Mouse (Mus musculus) heart, postnatal 0 days (tissue): Measurements from ENCODE around the gene Plcb4. TPM values are rescaled to one million over a fixed set of nuclear protein-coding genes. Genes with fewer than 3 reads are reported as not detected.

ENCODE experiments used
- ATAC-seq: fragments of 200-750 bp; cut with Nextera tagmentation; 2 replicates; pipeline ENCODE4 v1.8.0; 2017; ENCODE audit warnings: low read depth, moderate number of reproducible peaks, moderate library complexity; ENCODE audit not compliant: insufficient read depth
- DNase-seq: peaks from one replicate; pipeline ENCODE4 v3.0.0-alpha.2; 2016; ENCODE audit warnings: low spot score
- H3K27ac ChIP-seq: fragments of 300-500 bp; sonication (generic); 2 replicates; pipeline ENCODE4 v1.5.1; 2014; ENCODE audit warnings: low read depth, mild to moderate bottlenecking
- H3K27me3 ChIP-seq: fragments of 300-500 bp; sonication (generic); 2 replicates; pipeline ENCODE4 v1.6.1; 2014; ENCODE audit warnings: low read length, mixed read lengths; ENCODE audit not compliant: control insufficient read depth, insufficient read depth
- H3K36me3 ChIP-seq: fragments of 300-500 bp; sonication (generic); replicated peaks from 2 replicates; pipeline ENCODE4 v1.6.1; 2014; ENCODE audit warnings: low read length, mixed read lengths; ENCODE audit not compliant: control insufficient read depth, insufficient read depth
- H3K4me1 ChIP-seq: fragments of 300-500 bp; sonication (generic); 2 replicates; pipeline ENCODE4 v1.6.1; 2014; ENCODE audit warnings: antibody characterized with exemption; ENCODE audit not compliant: control insufficient read depth, insufficient read depth
- H3K4me2 ChIP-seq: fragments of 300-500 bp; sonication (generic); 2 replicates; pipeline ENCODE4 v1.6.1; 2014; ENCODE audit warnings: low read depth, mild to moderate bottlenecking, low read length, moderate library complexity
- H3K4me3 ChIP-seq: fragments of 300-500 bp; sonication (generic); 2 replicates; pipeline ENCODE4 v1.5.1; 2014; ENCODE audit warnings: low read depth, low read length
- H3K9ac ChIP-seq: fragments of 300-500 bp; sonication (generic); replicated peaks from 2 replicates; pipeline ENCODE4 v1.6.1; 2014; ENCODE audit warnings: low read depth, low read length, mixed read lengths
- H3K9me3 ChIP-seq: fragments of 300-500 bp; sonication (generic); replicated peaks from 2 replicates; pipeline ENCODE4 v1.6.1; 2016; ENCODE audit warnings: low read length; ENCODE audit not compliant: control insufficient read depth
- CTCF ChIP-seq: IDR thresholded peaks from 2 replicates; pipeline ENCODE4 v1.5.1; 2016; ENCODE audit warnings: antibody characterized with exemption, control low read depth, low read depth
- EP300 ChIP-seq: IDR thresholded peaks from 2 replicates; pipeline ENCODE4 v1.6.1; 2016; ENCODE audit warnings: antibody characterized with exemption, low read depth
- WGBS: fragments of 180-500 bp; shearing (Covaris S2); extraction: QIAGEN DNeasy Blood & Tissue Kit; methylation state at CpG from one replicate; pipeline ENCODE4 v1.1.7; 2014; 5-methylcytosine and 5-hydroxymethylcytosine counted together
- polyA plus RNA-seq: library from polyadenylated mRNA; unstranded; fragments of >200 nt; fragmentation: Nextera tagmentation; extraction: Ambion mirVana; gene quantifications from 2 replicates; pipeline ENCODE4 v1.2.1, GENCODE M21; 2015
- total RNA-seq: library from RNA; depleted of rRNA; stranded (reverse); fragments of >200 nt; gene quantifications from 2 replicates; pipeline ENCODE4 v1.2.3, GENCODE M21; 2014; ENCODE audit warnings: low replicate concordance

Plcb4 gene
- total and polyA plus RNA-seq, 2 experiments from 2014 or later: 34.7 to 57.0 TPM

DNA sequence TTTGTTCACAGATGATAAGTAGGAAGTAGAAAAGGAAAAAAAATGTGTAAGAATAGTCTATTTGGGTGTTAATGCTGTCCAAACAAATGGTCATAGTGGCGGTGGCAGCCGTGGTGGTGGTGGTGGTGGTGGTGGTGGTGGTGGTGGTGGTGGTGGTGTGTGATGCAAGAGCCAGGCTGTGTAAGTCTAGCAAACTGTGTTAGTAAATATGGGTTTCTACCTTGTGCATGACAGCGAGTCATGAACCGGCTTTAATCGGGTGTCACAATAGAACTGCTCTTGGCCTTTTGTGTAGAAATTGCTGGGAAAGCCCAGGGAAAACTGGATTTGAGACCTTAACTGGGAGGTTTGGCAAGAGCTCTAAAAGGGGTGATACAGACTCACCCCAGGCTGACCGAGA lies 188.9 kb downstream of the Plcb4 start:
- Histone ChIP-seq H3K9ac (no peak overlapping the region), H3K27me3 (no peaks in the 10 kb centered on the region), H3K4me3 (no peak overlapping the region), H3K9me3 (no peaks in the 10 kb centered on the region), H3K36me3 (no peaks in the 10 kb centered on the region), H3K4me2 (no peak overlapping the region), H3K4me1 (peaks cover 37% of the 10 kb centered on the region), H3K27ac (no peak overlapping the region)
- TF ChIP-seq CTCF: no peak
- no peak for TF ChIP-seq EP300
- WGBS: 91% methylated on average over 6 of the region's 6 CpGs
- DNase-seq: no peak
- ATAC-seq: no peak

DNA sequence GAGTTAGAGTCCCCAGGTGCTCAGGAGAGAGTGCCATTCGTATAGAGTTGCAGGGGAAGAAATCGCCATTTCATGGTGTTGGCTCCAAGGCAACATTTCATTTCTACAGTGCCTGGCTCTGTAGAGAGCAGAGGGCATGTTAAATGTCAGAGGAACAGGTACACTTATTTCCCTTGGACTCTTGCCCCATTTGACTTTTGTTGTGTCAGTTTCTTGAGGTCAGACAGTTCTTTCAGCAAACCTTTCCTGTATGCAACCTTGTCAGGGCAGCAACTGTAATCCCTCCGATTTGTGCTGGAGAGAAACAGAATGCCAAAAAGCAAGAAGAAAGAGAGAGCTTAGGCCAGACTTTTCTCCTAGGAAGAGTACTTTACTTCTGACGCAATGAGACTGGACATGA lies 189.4 kb downstream of the Plcb4 start:
- ATAC-seq (no peak), DNase-seq (no peak)
- Histone ChIP-seq H3K27ac (no peak overlapping the region), H3K36me3 (no peaks in the 10 kb centered on the region), H3K9ac (no peak overlapping the region), H3K4me3 (no peak overlapping the region), H3K4me2 (no peak overlapping the region), H3K9me3 (no peaks in the 10 kb centered on the region), H3K27me3 (no peaks in the 10 kb centered on the region), H3K4me1 (peaks cover 37% of the 10 kb centered on the region)
- 71% methylated on average over 4 of the region's 4 CpGs for WGBS
- TF ChIP-seq CTCF (no peak), EP300 (no peak)

DNA sequence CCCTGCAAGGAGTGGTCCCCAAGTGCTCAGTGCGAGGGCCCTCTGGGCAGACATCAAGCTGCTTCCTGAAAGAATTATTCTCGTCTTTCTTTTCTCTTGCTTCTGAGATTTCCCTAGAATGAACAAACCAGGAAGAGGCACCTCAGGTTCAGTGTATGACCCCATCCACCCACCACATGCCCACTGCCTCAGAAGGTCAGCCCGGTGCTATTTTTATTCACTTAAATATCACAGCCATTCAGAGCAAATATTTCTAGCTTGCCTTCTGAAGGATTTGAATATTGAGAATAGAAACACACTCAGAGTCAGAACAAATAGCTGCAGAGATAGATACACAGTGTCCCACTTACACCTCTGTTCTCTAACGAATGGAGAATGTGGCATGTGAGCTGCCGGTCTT lies 193.2 kb downstream of the Plcb4 start:
- H3K27me3 ChIP-seq: no peaks in the 10 kb centered on the region
- H3K36me3 ChIP-seq: no peaks in the 10 kb centered on the region
- no peak overlapping the region for H3K9ac ChIP-seq
- no peaks in the 10 kb centered on the region for H3K9me3 ChIP-seq
- H3K4me2 ChIP-seq: no peak overlapping the region
- WGBS: 40% methylated on average over 5 of the region's 5 CpGs
- no peak for TF ChIP-seq EP300
- no peak for TF ChIP-seq CTCF
- no peak overlapping the region for H3K4me3 ChIP-seq
- DNase-seq (peak; percentile 41), ATAC-seq (peak; percentile 51)
- peaks cover 38% of the 10 kb centered on the region for H3K4me1 ChIP-seq
- H3K27ac ChIP-seq: peak overlapping the region; percentile 80

DNA sequence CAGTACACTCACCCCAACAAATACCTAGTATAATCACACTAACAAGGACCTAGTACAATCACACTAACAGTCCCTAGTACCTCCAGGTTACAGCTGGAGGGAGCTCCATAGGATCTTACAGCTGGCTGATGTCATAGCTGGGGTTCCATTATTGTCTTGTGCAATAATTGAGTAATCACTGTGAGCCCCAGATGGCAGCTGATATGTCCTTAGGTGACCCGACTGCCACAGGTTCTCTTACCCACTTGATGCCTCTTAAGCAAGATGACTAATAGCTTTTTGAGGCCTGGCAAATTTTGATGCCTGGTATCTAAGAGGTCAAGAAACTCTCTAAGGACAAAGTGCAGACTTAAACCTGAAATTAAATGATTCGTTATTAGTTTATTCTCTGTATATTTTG lies 194.3 kb downstream of the Plcb4 start:
- TF ChIP-seq EP300: no peak
- TF ChIP-seq CTCF: no peak
- 67% methylated on average over 2 of the region's 2 CpGs for WGBS

DNA sequence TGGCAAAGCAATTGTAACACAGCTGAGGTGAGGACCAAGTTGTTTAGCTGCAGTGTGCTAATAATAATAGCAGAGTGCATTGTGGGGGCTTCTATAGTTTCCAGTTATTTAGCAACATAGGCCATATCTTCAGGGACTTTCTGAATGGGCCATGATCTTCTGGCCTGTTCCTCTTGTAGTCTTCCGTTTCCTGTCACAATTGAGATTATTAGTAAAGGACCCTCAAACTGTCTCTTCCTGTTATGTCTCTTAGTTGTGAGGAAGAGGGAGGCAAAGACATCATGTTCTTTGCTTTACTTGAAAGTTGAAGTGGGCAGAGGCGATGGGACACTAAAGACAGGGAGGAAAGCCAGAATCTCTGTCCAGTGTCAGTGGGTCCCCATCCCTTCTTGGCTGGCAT lies 195.2 kb downstream of the Plcb4 start:
- TF ChIP-seq CTCF: no peak
- TF ChIP-seq EP300: no peak
- ATAC-seq (no peak), DNase-seq (no peak)
- Histone ChIP-seq H3K27me3 (no peaks in the 10 kb centered on the region), H3K4me3 (no peak overlapping the region), H3K36me3 (no peaks in the 10 kb centered on the region), H3K9me3 (no peaks in the 10 kb centered on the region), H3K27ac (peak overlapping the region; percentile 34; the same call in 1 of the 2 replicates), H3K9ac (no peak overlapping the region), H3K4me1 (peaks cover 26% of the 10 kb centered on the region), H3K4me2 (no peak overlapping the region)
- WGBS: 76% methylated on average over 2 of the region's 2 CpGs

More for the DNA sequence above, 194.3 kb downstream of the Plcb4 start:
- ATAC-seq: no peak
- no peak overlapping the region for H3K4me3 ChIP-seq
- H3K27me3 ChIP-seq: no peaks in the 10 kb centered on the region
- H3K4me2 ChIP-seq: no peak overlapping the region
- H3K27ac ChIP-seq: peak overlapping the region; percentile 80; the same call in 1 of the 2 replicates
- no peak overlapping the region for H3K9ac ChIP-seq
- DNase-seq: no peak
- H3K36me3 ChIP-seq: no peaks in the 10 kb centered on the region
- H3K4me1 ChIP-seq: peaks cover 34% of the 10 kb centered on the region
- no peaks in the 10 kb centered on the region for H3K9me3 ChIP-seq

DNA sequence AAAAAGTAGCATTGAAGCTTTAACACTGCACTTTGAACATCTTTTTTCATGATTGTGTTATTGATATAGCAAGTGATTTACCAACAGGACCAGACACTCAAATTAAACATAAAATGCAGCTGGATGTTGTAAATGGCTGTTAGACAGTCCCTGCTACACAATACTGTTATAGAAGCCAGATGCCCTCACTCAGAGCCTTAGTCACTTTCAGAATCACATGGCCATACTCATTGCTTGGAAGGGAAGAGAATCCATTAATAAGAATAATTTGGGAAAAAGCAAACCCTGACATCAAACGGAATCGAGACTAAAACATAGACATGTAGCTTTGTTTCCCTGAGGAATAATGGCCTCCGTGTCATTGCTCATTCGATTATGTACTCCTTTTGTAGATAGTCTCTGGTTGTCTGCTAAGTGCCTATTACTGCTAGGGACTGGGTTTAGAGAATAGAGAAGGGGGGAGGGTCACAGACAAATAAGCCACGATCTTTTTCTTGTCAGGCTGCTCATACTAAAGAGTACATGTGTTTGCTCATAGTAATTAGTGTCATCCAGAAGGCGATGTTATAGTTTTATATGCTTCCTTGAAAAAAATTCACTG lies 197.2 kb downstream of the Plcb4 start:
- H3K27ac ChIP-seq: no peak overlapping the region
- no peak for DNase-seq
- H3K9me3 ChIP-seq: no peaks in the 10 kb centered on the region
- ATAC-seq: no peak
- H3K9ac ChIP-seq: no peak overlapping the region
- H3K4me2 ChIP-seq: no peak overlapping the region
- TF ChIP-seq CTCF (no peak), EP300 (no peak)
- no peaks in the 10 kb centered on the region for H3K36me3 ChIP-seq
- no peak overlapping the region for H3K4me3 ChIP-seq
- peaks cover 19% of the 10 kb centered on the region for H3K4me1 ChIP-seq
- WGBS: 79% methylated on average over 6 of the region's 6 CpGs
- H3K27me3 ChIP-seq: no peaks in the 10 kb centered on the region
